Mouse (Mus musculus) kidney, adult 2 months (tissue): Measurements from ENCODE around the gene Lysmd1.

Experiments
- CTCF ChIP-seq: fragments of 200-500 bp; conservative IDR thresholded peaks from 2 replicates; pipeline ENCODE4 v1.5.1; 2011; ENCODE audit warnings: low read depth, mild to moderate bottlenecking, control low read depth, low read length, moderate library complexity, mixed read lengths; ENCODE audit not compliant: insufficient read depth, insufficient read length
- POLR2A ChIP-seq: fragments of 200-500 bp; IDR thresholded peaks from one replicate; pipeline ENCODE4 v1.6.1; 2011; ENCODE audit warnings: low read depth, low read length, control low read depth

- TF ChIP-seq CTCF (no peak), POLR2A (no peak)
Observed at GRCm38 (mm10) chr3:95161041-95161551, 27.2 kb downstream of the Lysmd1 start.
